Mouse (Mus musculus): ENCODE results near the gene Fbxl17.
A peak's percentile ranks its signal among the peaks of the same experiment; 100 is the strongest.

The Fbxl17 gene

GRCm38 (mm10) chr17:63167248-63167647 lies 332.6 kb downstream of the Fbxl17 start:
- DNase-seq (ENCODE audit: low read depth, low spot score), result no peak

- no peak for DNase-seq (ENCODE audit: low read depth, low spot score)
Measured at GRCm38 (mm10) chr17:63166692-63167091, 333.1 kb downstream of the Fbxl17 start.

GRCm38 (mm10) chr17:63165847-63166246 lies 334.0 kb downstream of the Fbxl17 start:
- no peak for DNase-seq (ENCODE audit: low read depth, low spot score)

- DNase-seq (ENCODE audit: low read depth, low spot score), result no peak
Measured at GRCm38 (mm10) chr17:63164289-63164688, 335.5 kb downstream of the Fbxl17 start.

- DNase-seq (ENCODE audit: low read depth, low spot score), result no peak
Measured at GRCm38 (mm10) chr17:63161953-63162352, 337.9 kb downstream of the Fbxl17 start.

GRCm38 (mm10) chr17:63159196-63159595 lies 340.6 kb downstream of the Fbxl17 start:
- DNase-seq (ENCODE audit: low read depth, low spot score), result no peak

GRCm38 (mm10) chr17:63158436-63158835 lies 341.4 kb downstream of the Fbxl17 start:
- no peak for DNase-seq (ENCODE audit: low read depth, low spot score)

- DNase-seq (ENCODE audit: low read depth, low spot score), result no peak
Measured at GRCm38 (mm10) chr17:63157906-63158305, 341.9 kb downstream of the Fbxl17 start.

- DNase-seq (ENCODE audit: low read depth, low spot score), result no peak
Measured at GRCm38 (mm10) chr17:63157019-63157418, 342.8 kb downstream of the Fbxl17 start.

GRCm38 (mm10) chr17:63146514-63146913 lies 353.3 kb downstream of the Fbxl17 start:
- DNase-seq (ENCODE audit: low read depth, low spot score), result no peak

- DNase-seq (ENCODE audit: low read depth, low spot score), result no peak
Measured at GRCm38 (mm10) chr17:63145751-63146491, 353.9 kb downstream of the Fbxl17 start.

GRCm38 (mm10) chr17:63145311-63145741 lies 354.5 kb downstream of the Fbxl17 start:
- DNase-seq (ENCODE audit: low read depth, low spot score), result peak; percentile 32

GRCm38 (mm10) chr17:63143825-63144224 lies 356.0 kb downstream of the Fbxl17 start:
- DNase-seq (ENCODE audit: low read depth, low spot score), result no peak

- no peak for DNase-seq (ENCODE audit: low read depth, low spot score)
Measured at GRCm38 (mm10) chr17:63134805-63135204, 365.0 kb downstream of the Fbxl17 start.

GRCm38 (mm10) chr17:63122427-63122826 lies 377.4 kb downstream of the Fbxl17 start:
- no peak for DNase-seq (ENCODE audit: low read depth, low spot score)

- no peak for DNase-seq (ENCODE audit: low read depth, low spot score)
Measured at GRCm38 (mm10) chr17:63119701-63120100, 380.1 kb downstream of the Fbxl17 start.

- DNase-seq (ENCODE audit: low read depth, low spot score), result no peak
Measured at GRCm38 (mm10) chr17:63119077-63119476, 380.7 kb downstream of the Fbxl17 start.

GRCm38 (mm10) chr17:63117130-63117529 lies 382.7 kb downstream of the Fbxl17 start:
- no peak for DNase-seq (ENCODE audit: low read depth, low spot score)

GRCm38 (mm10) chr17:63114399-63115085 lies 385.3 kb downstream of the Fbxl17 start:
- no peak for DNase-seq (ENCODE audit: low read depth, low spot score)

GRCm38 (mm10) chr17:63112826-63113225 lies 387.0 kb downstream of the Fbxl17 start:
- no peak for DNase-seq (ENCODE audit: low read depth, low spot score)

GRCm38 (mm10) chr17:63110994-63111393 lies 388.8 kb downstream of the Fbxl17 start:
- DNase-seq (ENCODE audit: low read depth, low spot score), result no peak

- no peak for DNase-seq (ENCODE audit: low read depth, low spot score)
Measured at GRCm38 (mm10) chr17:63110211-63110755, 389.5 kb downstream of the Fbxl17 start.

- no peak for DNase-seq (ENCODE audit: low read depth, low spot score)
Measured at GRCm38 (mm10) chr17:63108035-63108434, 391.8 kb downstream of the Fbxl17 start.

All from brain, embryonic 18.5 days (tissue).